Mouse (Mus musculus) embryonic facial prominence, embryonic 11.5 days (tissue): ENCODE data around the gene Phf2. TPM values are rescaled to one million over a fixed set of nuclear protein-coding genes. Genes with fewer than 3 reads are reported as not detected.

Experiments
- ATAC-seq: fragments of 200-750 bp; cut with Nextera tagmentation; replicated peaks from 2 replicates; pipeline ENCODE4 v1.8.0; 2017; ENCODE audit warnings: low read depth; ENCODE audit not compliant: insufficient number of reproducible peaks, low FRiP score, low TSS enrichment
- DNase-seq: peaks from one replicate; pipeline ENCODE4 v3.0.0-alpha.2; 2015; ENCODE audit warnings: low spot score
- H3K27ac ChIP-seq: fragments of 300-500 bp; sonication (generic); replicated peaks from 2 replicates; pipeline ENCODE4 v1.5.1; 2014; ENCODE audit warnings: mild to moderate bottlenecking, low read depth, low read length, control low read depth
- H3K27me3 ChIP-seq: fragments of 300-500 bp; sonication (generic); 2 replicates; pipeline ENCODE4 v1.6.1; 2014; ENCODE audit warnings: mild to moderate bottlenecking, low read length, moderate library complexity, mixed read lengths; ENCODE audit not compliant: control insufficient read depth, insufficient read depth
- H3K36me3 ChIP-seq: fragments of 300-500 bp; sonication (generic); replicated peaks from 2 replicates; pipeline ENCODE4 v1.6.1; 2014; ENCODE audit warnings: low read depth, mild to moderate bottlenecking, low read length, moderate library complexity, mixed read lengths; ENCODE audit not compliant: control insufficient read depth, insufficient read depth
- H3K4me1 ChIP-seq: fragments of 300-500 bp; sonication (generic); 2 replicates; pipeline ENCODE4 v1.6.1; 2014; ENCODE audit warnings: low read length, mixed read lengths; ENCODE audit not compliant: control insufficient read depth, insufficient read depth
- H3K4me2 ChIP-seq: fragments of 300-500 bp; sonication (generic); 2 replicates; pipeline ENCODE4 v1.6.1; 2014; ENCODE audit warnings: low read depth, mild to moderate bottlenecking, control low read depth, low read length, moderate library complexity
- H3K4me3 ChIP-seq: fragments of 300-500 bp; sonication (generic); 2 replicates; pipeline ENCODE4 v1.5.1; 2014; ENCODE audit warnings: low read depth, low read length, control low read depth
- H3K9ac ChIP-seq: fragments of 300-500 bp; sonication (generic); replicated peaks from 2 replicates; pipeline ENCODE4 v1.6.1; 2014; ENCODE audit warnings: mild to moderate bottlenecking, control low read depth, low read length
- H3K9me3 ChIP-seq: fragments of 300-500 bp; sonication (generic); replicated peaks from 2 replicates; pipeline ENCODE4 v1.6.1; 2016; ENCODE audit warnings: mild to moderate bottlenecking, low read length, inconsistent platforms, mixed read lengths; ENCODE audit not compliant: control insufficient read depth
- WGBS: fragments of 180-500 bp; shearing (Covaris S2); extraction: QIAGEN DNeasy Blood & Tissue Kit; methylation state at CpG from one replicate; pipeline ENCODE4 v1.1.7; 2014; 5-methylcytosine and 5-hydroxymethylcytosine counted together
- polyA plus RNA-seq: library from polyadenylated mRNA; unstranded; fragments of >200 nt; fragmentation: Nextera tagmentation; extraction: Ambion mirVana; gene quantifications from 2 replicates; pipeline ENCODE4 v1.2.1, GENCODE M21; 2014

Phf2 gene
- polyA plus RNA-seq, 1 experiment from 2014 or later: 11.0 TPM

- Histone ChIP-seq H3K4me2 (no peak overlapping the region), H3K4me1 (no peaks in the 10 kb centered on the region), H3K36me3 (no peaks in the 10 kb centered on the region), H3K4me3 (no peak overlapping the region), H3K27me3 (no peaks in the 10 kb centered on the region), H3K27ac (no peak overlapping the region), H3K9me3 (no peaks in the 10 kb centered on the region), H3K9ac (no peak overlapping the region)
- no peak for DNase-seq
- ATAC-seq: no peak
- WGBS: 91% methylated on average over 1 of the region's 1 CpGs
Observed at GRCm38 (mm10) chr13:48843530-48843929, 27.4 kb downstream of the Phf2 start.

- WGBS: 71% methylated on average over 5 of the region's 5 CpGs
- ATAC-seq (no peak), DNase-seq (no peak)
- no peaks in the 10 kb centered on the region for H3K27me3 ChIP-seq
- no peaks in the 10 kb centered on the region for H3K36me3 ChIP-seq
- no peaks in the 10 kb centered on the region for H3K4me1 ChIP-seq
- no peak overlapping the region for H3K4me2 ChIP-seq
- no peaks in the 10 kb centered on the region for H3K9me3 ChIP-seq
- H3K27ac ChIP-seq: no peak overlapping the region
- no peak overlapping the region for H3K4me3 ChIP-seq
- no peak overlapping the region for H3K9ac ChIP-seq
Observed at GRCm38 (mm10) chr13:48841905-48842592, 28.9 kb downstream of the Phf2 start.

- ATAC-seq: no peak
- H3K27ac ChIP-seq: no peak overlapping the region
- no peak overlapping the region for H3K4me3 ChIP-seq
- no peak for DNase-seq
- H3K4me2 ChIP-seq: no peak overlapping the region
- no peaks in the 10 kb centered on the region for H3K9me3 ChIP-seq
- no peaks in the 10 kb centered on the region for H3K27me3 ChIP-seq
- H3K4me1 ChIP-seq: no peaks in the 10 kb centered on the region
- no peaks in the 10 kb centered on the region for H3K36me3 ChIP-seq
- no peak overlapping the region for H3K9ac ChIP-seq
- 94% methylated on average over 2 of the region's 2 CpGs for WGBS
Observed at GRCm38 (mm10) chr13:48838284-48838683, 32.6 kb downstream of the Phf2 start.

GRCm38 (mm10) chr13:48837537-48837936 is 33.4 kb downstream of the Phf2 start:
- Histone ChIP-seq H3K4me1 (no peaks in the 10 kb centered on the region), H3K4me2 (no peak overlapping the region), H3K27ac (no peak overlapping the region), H3K36me3 (no peaks in the 10 kb centered on the region), H3K4me3 (no peak overlapping the region), H3K9me3 (no peaks in the 10 kb centered on the region), H3K27me3 (no peaks in the 10 kb centered on the region), H3K9ac (no peak overlapping the region)
- ATAC-seq: no peak
- WGBS: 82% methylated on average over 6 of the region's 6 CpGs
- no peak for DNase-seq

GRCm38 (mm10) chr13:48830528-48831250 is 40.2 kb downstream of the Phf2 start:
- ATAC-seq (no peak), DNase-seq (no peak)
- Histone ChIP-seq H3K4me2 (no peak overlapping the region), H3K27ac (no peak overlapping the region), H3K36me3 (peaks cover 5% of the 10 kb centered on the region), H3K27me3 (no peaks in the 10 kb centered on the region), H3K4me1 (no peaks in the 10 kb centered on the region), H3K9ac (no peak overlapping the region), H3K9me3 (no peaks in the 10 kb centered on the region), H3K4me3 (no peak overlapping the region)
- 86% methylated on average over 14 of the region's 14 CpGs for WGBS

- no peak overlapping the region for H3K27ac ChIP-seq
- no peak overlapping the region for H3K4me2 ChIP-seq
- no peaks in the 10 kb centered on the region for H3K27me3 ChIP-seq
- no peak overlapping the region for H3K9ac ChIP-seq
- 93% methylated on average over 4 of the region's 4 CpGs for WGBS
- DNase-seq (no peak), ATAC-seq (no peak)
- no peak overlapping the region for H3K4me3 ChIP-seq
- H3K4me1 ChIP-seq: no peaks in the 10 kb centered on the region
- H3K36me3 ChIP-seq: peaks cover 5% of the 10 kb centered on the region
- H3K9me3 ChIP-seq: no peaks in the 10 kb centered on the region
Observed at GRCm38 (mm10) chr13:48829780-48830179, 41.1 kb downstream of the Phf2 start.

- no peaks in the 10 kb centered on the region for H3K9me3 ChIP-seq
- H3K4me2 ChIP-seq: no peak overlapping the region
- no peaks in the 10 kb centered on the region for H3K27me3 ChIP-seq
- no peaks in the 10 kb centered on the region for H3K4me1 ChIP-seq
- no peak overlapping the region for H3K4me3 ChIP-seq
- peaks cover 18% of the 10 kb centered on the region for H3K36me3 ChIP-seq
- WGBS: 92% methylated on average over 9 of the region's 9 CpGs
- DNase-seq (no peak), ATAC-seq (no peak)
- H3K9ac ChIP-seq: no peak overlapping the region
- H3K27ac ChIP-seq: no peak overlapping the region
Observed at GRCm38 (mm10) chr13:48822871-48823270, 48.0 kb downstream of the Phf2 start.

GRCm38 (mm10) chr13:48822288-48822687 is 48.6 kb downstream of the Phf2 start:
- no peak overlapping the region for H3K9ac ChIP-seq
- H3K27me3 ChIP-seq: no peaks in the 10 kb centered on the region
- H3K4me1 ChIP-seq: no peaks in the 10 kb centered on the region
- H3K27ac ChIP-seq: no peak overlapping the region
- ATAC-seq (no peak), DNase-seq (no peak)
- no peak overlapping the region for H3K4me2 ChIP-seq
- no peaks in the 10 kb centered on the region for H3K9me3 ChIP-seq
- H3K4me3 ChIP-seq: no peak overlapping the region
- peaks cover 18% of the 10 kb centered on the region for H3K36me3 ChIP-seq
- 86% methylated on average over 10 of the region's 10 CpGs for WGBS
